Mouse (Mus musculus) midbrain, embryonic 16.5 days (tissue): ENCODE data around the gene Cops2. TPM values are rescaled to one million over a fixed set of nuclear protein-coding genes. Genes with fewer than 3 reads are reported as not detected.

Experiments used
- ATAC-seq: fragments of 200-750 bp; cut with Nextera tagmentation; 2 replicates; pipeline ENCODE4 v1.8.0; 2017; ENCODE audit warnings: moderate TSS enrichment
- H3K27ac ChIP-seq: fragments of 300-500 bp; sonication (generic); 2 replicates; pipeline ENCODE4 v1.5.1; 2014; ENCODE audit warnings: mild to moderate bottlenecking, low read length, mixed read lengths
- H3K27me3 ChIP-seq: fragments of 300-500 bp; sonication (generic); 2 replicates; pipeline ENCODE4 v1.6.1; 2014; ENCODE audit warnings: low read depth, low read length, mixed read lengths; ENCODE audit not compliant: control insufficient read depth, insufficient read depth
- H3K36me3 ChIP-seq: fragments of 300-500 bp; sonication (generic); 2 replicates; pipeline ENCODE4 v1.6.1; 2014; ENCODE audit warnings: mild to moderate bottlenecking, low read length, moderate library complexity, mixed read lengths; ENCODE audit not compliant: control insufficient read depth, insufficient read depth
- H3K4me1 ChIP-seq: fragments of 300-500 bp; sonication (generic); 2 replicates; pipeline ENCODE4 v1.6.1; 2014; ENCODE audit warnings: mild to moderate bottlenecking, low read length, mixed read lengths; ENCODE audit not compliant: control insufficient read depth, insufficient read depth
- H3K4me2 ChIP-seq: fragments of 300-500 bp; sonication (generic); 2 replicates; pipeline ENCODE4 v1.6.1; 2014; ENCODE audit warnings: mild to moderate bottlenecking, low read length, mixed read lengths
- H3K4me3 ChIP-seq: fragments of 300-500 bp; sonication (generic); 2 replicates; pipeline ENCODE4 v1.5.1; 2014; ENCODE audit warnings: low read depth, mild to moderate bottlenecking, low read length, moderate library complexity, mixed read lengths
- H3K9ac ChIP-seq: fragments of 300-500 bp; sonication (generic); 2 replicates; pipeline ENCODE4 v1.6.1; 2014; ENCODE audit warnings: low read depth, low read length, mixed read lengths
- H3K9me3 ChIP-seq: fragments of 300-500 bp; sonication (generic); replicated peaks from 2 replicates; pipeline ENCODE4 v1.6.1; 2014; ENCODE audit warnings: mild to moderate bottlenecking, low read length, mixed read lengths; ENCODE audit not compliant: control insufficient read depth, poor library complexity, severe bottlenecking
- WGBS: fragments of 180-500 bp; shearing (Covaris S2); extraction: QIAGEN DNeasy Blood & Tissue Kit; methylation state at CpG from one replicate; pipeline ENCODE4 v1.1.7; 2014; 5-methylcytosine and 5-hydroxymethylcytosine counted together
- polyA plus RNA-seq: library from polyadenylated mRNA; unstranded; fragments of >200 nt; fragmentation: Nextera tagmentation; extraction: Ambion mirVana; gene quantifications from 2 replicates; pipeline ENCODE4 v1.2.1, GENCODE M21; 2015

Gene Cops2
- polyA plus RNA-seq, 1 experiment from 2014 or later, result 60.0 TPM

- no peak for ATAC-seq
- Histone ChIP-seq H3K4me2 (no peak overlapping the region), H3K4me1 (no peaks in the 10 kb centered on the region), H3K27me3 (no peaks in the 10 kb centered on the region), H3K9ac (no peak overlapping the region), H3K36me3 (no peaks in the 10 kb centered on the region), H3K4me3 (no peak overlapping the region), H3K27ac (no peak overlapping the region), H3K9me3 (no peaks in the 10 kb centered on the region)
- WGBS, result 80% methylated on average over 7 of the region's 7 CpGs
These were observed 67.5 kb downstream of the Cops2 start for GRCm38 (mm10) chr2:125791485-125791885.

- Histone ChIP-seq H3K36me3 (no peaks in the 10 kb centered on the region), H3K9me3 (no peaks in the 10 kb centered on the region), H3K4me3 (no peak overlapping the region), H3K4me2 (no peak overlapping the region), H3K9ac (no peak overlapping the region), H3K27me3 (no peaks in the 10 kb centered on the region; the same call in 1 of the 2 replicates), H3K4me1 (no peaks in the 10 kb centered on the region), H3K27ac (no peak overlapping the region)
- 95% methylated on average over 4 of the region's 4 CpGs for WGBS
- ATAC-seq, result no peak
These were observed 68.7 kb downstream of the Cops2 start for GRCm38 (mm10) chr2:125790242-125790641.

GRCm38 (mm10) chr2:125789265-125789664, 69.7 kb downstream of the Cops2 start:
- H3K27ac ChIP-seq, result no peak overlapping the region
- H3K9me3 ChIP-seq, result no peaks in the 10 kb centered on the region
- no peak overlapping the region for H3K9ac ChIP-seq
- no peaks in the 10 kb centered on the region; the same call in 1 of the 2 replicates for H3K27me3 ChIP-seq
- WGBS, result 79% methylated on average over 5 of the region's 5 CpGs
- no peaks in the 10 kb centered on the region for H3K4me1 ChIP-seq
- ATAC-seq, result no peak
- no peak overlapping the region for H3K4me2 ChIP-seq
- H3K4me3 ChIP-seq, result no peak overlapping the region
- no peaks in the 10 kb centered on the region for H3K36me3 ChIP-seq

GRCm38 (mm10) chr2:125788785-125789184, 70.2 kb downstream of the Cops2 start:
- H3K9me3 ChIP-seq, result no peaks in the 10 kb centered on the region
- no peak overlapping the region for H3K4me2 ChIP-seq
- no peaks in the 10 kb centered on the region; the same call in 1 of the 2 replicates for H3K27me3 ChIP-seq
- WGBS, result 89% methylated on average over 3 of the region's 3 CpGs
- ATAC-seq, result no peak
- H3K4me3 ChIP-seq, result no peak overlapping the region
- no peaks in the 10 kb centered on the region for H3K4me1 ChIP-seq
- H3K36me3 ChIP-seq, result no peaks in the 10 kb centered on the region
- no peak overlapping the region for H3K9ac ChIP-seq
- no peak overlapping the region for H3K27ac ChIP-seq

GRCm38 (mm10) chr2:125788351-125788750, 70.6 kb downstream of the Cops2 start:
- no peaks in the 10 kb centered on the region for H3K9me3 ChIP-seq
- no peak overlapping the region for H3K4me2 ChIP-seq
- no peaks in the 10 kb centered on the region; the same call in 1 of the 2 replicates for H3K27me3 ChIP-seq
- no peak overlapping the region for H3K27ac ChIP-seq
- no peaks in the 10 kb centered on the region for H3K36me3 ChIP-seq
- H3K4me3 ChIP-seq, result no peak overlapping the region
- 0 out of 2 replicates have a peak, but pooled peaks cover under 1% of the 10 kb centered on the region for H3K4me1 ChIP-seq
- ATAC-seq, result no peak
- no peak overlapping the region for H3K9ac ChIP-seq

GRCm38 (mm10) chr2:125785021-125785420, 73.9 kb downstream of the Cops2 start:
- no peak for ATAC-seq
- Histone ChIP-seq H3K27ac (no peak overlapping the region), H3K4me2 (no peak overlapping the region), H3K4me1 (peaks cover 21% of the 10 kb centered on the region), H3K9ac (no peak overlapping the region), H3K9me3 (no peaks in the 10 kb centered on the region), H3K4me3 (no peak overlapping the region), H3K36me3 (no peaks in the 10 kb centered on the region), H3K27me3 (no peaks in the 10 kb centered on the region; the same call in 1 of the 2 replicates)
- WGBS, result 75% methylated on average over 4 of the region's 4 CpGs

- ATAC-seq, result no peak
- Histone ChIP-seq H3K27ac (no peak overlapping the region), H3K9ac (no peak overlapping the region), H3K27me3 (no peaks in the 10 kb centered on the region; the same call in 1 of the 2 replicates), H3K4me1 (peaks cover 21% of the 10 kb centered on the region), H3K9me3 (no peaks in the 10 kb centered on the region), H3K4me2 (no peak overlapping the region), H3K36me3 (no peaks in the 10 kb centered on the region), H3K4me3 (no peak overlapping the region)
- 83% methylated on average over 4 of the region's 4 CpGs for WGBS
These were observed 74.5 kb downstream of the Cops2 start for GRCm38 (mm10) chr2:125784392-125784791.

GRCm38 (mm10) chr2:125783868-125784267, 75.1 kb downstream of the Cops2 start:
- no peaks in the 10 kb centered on the region; the same call in 1 of the 2 replicates for H3K27me3 ChIP-seq
- no peak overlapping the region for H3K4me2 ChIP-seq
- H3K4me1 ChIP-seq, result peaks cover 21% of the 10 kb centered on the region
- H3K9ac ChIP-seq, result no peak overlapping the region
- WGBS, result 51% methylated on average over 4 of the region's 4 CpGs
- no peak overlapping the region for H3K27ac ChIP-seq
- no peaks in the 10 kb centered on the region for H3K36me3 ChIP-seq
- no peak for ATAC-seq
- no peak overlapping the region for H3K4me3 ChIP-seq
- no peaks in the 10 kb centered on the region for H3K9me3 ChIP-seq

- H3K4me3 ChIP-seq, result peak within 1 kb of the TSS; percentile 88
- H3K4me1 ChIP-seq, result peaks cover 21% of the 10 kb centered on the region
- H3K27me3 ChIP-seq, result no peaks in the 10 kb centered on the region; the same call in 1 of the 2 replicates
- ATAC-seq, result peak; percentile 97
- H3K9me3 ChIP-seq, result no peaks in the 10 kb centered on the region
- WGBS, result 0% methylated on average over 9 of the region's 28 CpGs
- peak within 1 kb of the TSS; percentile 94 for H3K9ac ChIP-seq
- peak within 1 kb of the TSS; percentile 80 for H3K27ac ChIP-seq
- H3K4me2 ChIP-seq, result peak within 1 kb of the TSS; percentile 77
- H3K36me3 ChIP-seq, result no peaks in the 10 kb centered on the region
These were observed 76.2 kb downstream of the Cops2 start, which contains the start of gene Secisbp2l for GRCm38 (mm10) chr2:125782719-125783109. Gene Secisbp2l, minus strand, starts transcription at chr2:125782870.
